Mouse (Mus musculus) thymus, adult 2 months (tissue): Measurements from ENCODE around the gene 2300009A05Rik.

ENCODE experiments used
- CTCF ChIP-seq: fragments of 200-500 bp; IDR thresholded peaks from 2 replicates; pipeline ENCODE4 v1.5.1; 2012; ENCODE audit warnings: mild to moderate bottlenecking, control low read depth, low read length, moderate library complexity, borderline replicate concordance; ENCODE audit not compliant: control insufficient read depth, poor library complexity, insufficient read depth; ENCODE audit errors: extremely low read depth
- POLR2A ChIP-seq: fragments of 200-500 bp; IDR thresholded peaks from 2 replicates; pipeline ENCODE4 v1.6.1; 2012; ENCODE audit warnings: mild to moderate bottlenecking, low read length, control low read depth, moderate library complexity; ENCODE audit not compliant: control insufficient read depth, poor library complexity, insufficient read depth; ENCODE audit errors: extremely low read depth

- no peak for TF ChIP-seq CTCF
- no peak for TF ChIP-seq POLR2A
Measured at GRCm38 (mm10) chr9:63391307-63391706, 7.7 kb downstream of the 2300009A05Rik start.
